Mouse (Mus musculus): ENCODE measurements around the gene Cryzl1. TPM values are rescaled to one million over a fixed set of nuclear protein-coding genes. Genes with fewer than 3 reads are reported as not detected.

Gene Cryzl1
- polyA plus RNA-seq, 1 experiment = 41.2 TPM

DNA sequence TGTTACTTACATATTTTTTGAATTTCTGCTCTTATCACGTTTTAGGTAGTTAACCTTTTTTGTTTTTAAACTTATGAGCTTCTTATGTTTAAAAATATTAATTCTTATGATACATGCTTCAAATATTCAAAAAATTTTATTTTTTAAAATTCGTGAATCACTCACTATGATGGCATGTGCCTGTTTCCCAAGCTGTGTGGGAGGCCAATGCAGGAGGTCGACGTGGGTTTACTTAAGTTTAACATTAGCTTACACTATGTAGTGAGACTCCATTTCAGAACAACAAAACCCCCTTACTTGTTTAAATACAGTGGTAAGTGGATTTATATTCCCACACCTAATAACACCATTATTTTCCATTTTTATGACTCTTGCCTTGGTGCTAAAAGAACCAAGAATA lies 24.8 kb upstream of the Cryzl1 start:
- peaks cover 3% of the 10 kb centered on the region for H3K4me1 ChIP-seq (ENCODE audit: control insufficient read depth, insufficient read depth, insufficient read length, low read length)
- no peak overlapping the region for H3K27ac ChIP-seq (replicated peaks; ENCODE audit: low read depth, low read length)
- H3K4me3 ChIP-seq (ENCODE audit: insufficient read depth, low read depth, low read length) = no peak overlapping the region

DNA sequence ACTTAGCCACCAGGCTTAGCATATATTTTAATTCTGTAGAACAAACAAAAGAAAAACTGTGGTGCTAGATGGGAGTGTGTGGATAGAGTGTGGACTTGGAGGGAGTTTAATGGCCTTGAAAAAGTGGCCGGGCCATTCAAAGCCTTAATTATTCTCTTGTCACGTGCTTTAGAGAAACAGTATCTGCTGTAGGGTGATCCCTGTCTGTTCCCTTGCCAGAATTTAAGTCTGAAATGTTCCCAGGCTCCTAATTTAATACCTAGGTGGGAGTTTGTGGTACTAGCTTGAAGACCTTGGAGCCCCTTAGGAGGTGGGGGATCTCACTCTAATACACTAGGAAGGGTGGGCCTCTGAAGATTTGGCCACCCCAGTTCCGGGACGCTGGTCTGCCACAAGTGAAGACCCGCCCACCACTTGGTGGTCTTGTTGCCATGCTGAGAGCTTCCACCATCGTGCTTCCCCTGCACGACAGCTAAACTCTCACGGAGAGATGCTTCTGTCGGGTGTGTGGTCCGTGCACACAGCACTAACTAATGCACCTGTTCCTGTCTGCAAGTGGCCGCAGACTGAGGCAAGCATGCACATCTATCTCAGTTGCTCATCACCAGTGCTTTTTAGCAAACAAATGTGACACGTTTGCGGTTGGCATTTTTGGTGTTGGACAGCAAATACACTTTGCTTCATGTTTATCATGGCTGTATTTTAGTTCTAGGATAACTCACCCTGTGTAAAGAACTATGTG lies 23.0 kb upstream of the Cryzl1 start:
- Histone ChIP-seq H3K4me3 (ENCODE audit: insufficient read depth, low read depth, low read length) (no peak overlapping the region), H3K4me1 (ENCODE audit: control insufficient read depth, insufficient read depth, insufficient read length, low read length) (peaks cover under 1% of the 10 kb centered on the region), H3K27ac (replicated peaks; ENCODE audit: low read depth, low read length) (no peak overlapping the region)

DNA sequence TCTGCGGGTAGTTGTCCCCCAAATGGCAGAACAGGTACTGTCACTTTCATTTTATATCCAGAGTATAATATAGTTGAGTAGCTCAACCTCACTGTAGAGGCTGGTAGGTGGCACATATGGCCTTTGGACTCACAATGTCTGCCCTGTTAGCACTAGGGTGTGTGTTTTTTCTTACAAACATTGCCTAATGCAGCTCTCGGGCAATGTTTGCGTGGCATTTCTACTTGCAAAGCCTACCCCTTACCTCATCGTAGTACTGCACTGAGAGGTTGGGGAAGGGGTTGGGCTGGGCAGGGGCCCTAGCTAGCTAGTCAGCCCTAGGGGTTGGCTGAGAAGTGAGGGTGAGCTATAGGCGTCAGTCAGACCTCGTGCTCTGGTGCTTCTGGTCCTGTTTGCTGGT lies 18.8 kb upstream of the Cryzl1 start:
- Histone ChIP-seq H3K4me1 (ENCODE audit: control insufficient read depth, insufficient read depth, insufficient read length, low read length) (no peaks in the 10 kb centered on the region), H3K4me3 (ENCODE audit: insufficient read depth, low read depth, low read length) (no peak overlapping the region), H3K27ac (replicated peaks; ENCODE audit: low read depth, low read length) (no peak overlapping the region)

DNA sequence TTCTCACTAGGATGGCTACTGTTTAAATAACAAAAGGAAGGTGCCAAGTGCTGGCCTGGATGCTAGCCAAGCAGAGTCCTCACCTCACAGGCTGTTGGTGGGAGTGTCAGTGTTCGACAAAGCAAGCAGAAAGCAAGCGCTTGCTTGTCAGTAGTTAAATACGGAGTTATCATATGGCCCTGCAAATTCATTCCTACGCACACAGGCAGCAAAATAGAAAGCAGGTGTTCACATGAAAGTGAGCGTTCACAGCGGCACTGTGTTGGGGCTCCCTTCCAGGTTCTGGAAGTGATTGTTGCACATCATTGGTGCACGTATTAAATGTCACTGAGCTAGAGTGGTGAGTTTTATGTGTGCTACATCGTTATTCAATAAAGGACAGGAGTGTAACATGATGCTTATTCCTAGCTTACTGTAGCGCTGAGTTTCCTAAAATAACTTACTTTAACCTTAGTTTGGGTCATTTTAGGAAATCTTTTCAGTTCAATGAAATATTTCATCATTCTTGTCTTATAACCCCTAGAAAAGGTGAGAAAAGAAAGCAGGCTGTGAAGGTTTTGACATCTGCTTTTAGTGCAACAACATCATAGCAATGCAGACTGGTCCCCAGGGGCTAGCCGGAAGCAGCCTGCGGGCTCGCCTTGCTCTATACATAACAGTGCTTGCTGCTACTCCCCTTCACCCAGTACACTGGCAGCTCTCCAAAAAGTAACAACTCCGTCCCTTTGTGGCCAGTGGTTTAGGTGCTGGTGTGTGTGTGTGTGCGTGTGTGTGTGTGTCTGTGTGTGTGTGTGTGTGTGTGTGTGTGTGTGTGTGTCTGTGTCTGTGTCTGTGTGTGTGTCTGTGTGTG lies 17.6 kb upstream of the Cryzl1 start:
- H3K4me1 ChIP-seq (ENCODE audit: control insufficient read depth, insufficient read depth, insufficient read length, low read length) = peaks cover under 1% of the 10 kb centered on the region; the same call in 1 of the 2 replicates
- H3K27ac ChIP-seq (replicated peaks; ENCODE audit: low read depth, low read length) = no peak overlapping the region
- H3K4me3 ChIP-seq (ENCODE audit: insufficient read depth, low read depth, low read length) = no peak overlapping the region

DNA sequence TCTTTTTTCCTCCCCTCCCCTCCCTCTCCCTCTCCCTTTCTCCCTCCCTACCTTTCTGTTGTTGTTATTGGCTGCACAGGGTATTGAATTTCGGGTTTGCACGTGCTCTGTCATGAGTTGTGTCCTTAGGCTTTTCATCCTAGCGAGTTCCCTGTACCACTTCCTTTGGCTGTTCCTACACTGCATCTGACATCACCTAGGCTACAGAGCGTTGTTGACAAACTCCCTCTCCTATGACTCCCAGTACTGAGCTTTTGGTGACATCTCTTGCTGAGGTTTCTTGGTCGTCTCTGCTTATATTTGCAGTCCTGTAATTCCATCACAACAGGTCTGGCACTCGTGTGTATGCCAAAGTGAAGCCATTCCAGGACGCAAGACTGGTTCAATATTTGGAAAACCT lies 14.3 kb upstream of the Cryzl1 start:
- Histone ChIP-seq H3K27ac (replicated peaks; ENCODE audit: low read depth, low read length) (no peak overlapping the region), H3K4me3 (ENCODE audit: insufficient read depth, low read depth, low read length) (no peak overlapping the region), H3K4me1 (ENCODE audit: control insufficient read depth, insufficient read depth, insufficient read length, low read length) (peaks cover 7% of the 10 kb centered on the region; the same call in 1 of the 2 replicates)

DNA sequence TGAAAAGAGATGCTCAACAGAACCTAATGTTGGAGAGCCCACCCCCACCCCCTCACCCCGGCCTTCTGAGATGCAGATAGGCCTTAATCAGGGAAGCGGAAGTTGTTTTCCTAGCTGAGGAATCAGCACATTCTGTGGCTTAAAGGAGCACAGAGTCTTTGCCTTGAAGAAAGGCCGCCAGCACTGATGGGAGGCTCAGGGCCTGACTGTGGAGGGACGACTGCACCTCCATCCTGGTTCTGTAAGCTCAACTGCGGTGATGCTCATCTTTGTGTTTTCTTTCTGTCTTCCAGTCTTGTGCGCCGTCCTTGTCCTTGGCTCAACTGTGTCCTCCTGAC lies 12.1 kb upstream of the Cryzl1 start:
- no peak overlapping the region for H3K4me3 ChIP-seq (ENCODE audit: insufficient read depth, low read depth, low read length)
- H3K4me1 ChIP-seq (ENCODE audit: control insufficient read depth, insufficient read depth, insufficient read length, low read length) = peaks cover 17% of the 10 kb centered on the region
- peak overlapping the region; percentile 51; the same call in 1 of the 2 replicates for H3K27ac ChIP-seq (replicated peaks; ENCODE audit: low read depth, low read length)

DNA sequence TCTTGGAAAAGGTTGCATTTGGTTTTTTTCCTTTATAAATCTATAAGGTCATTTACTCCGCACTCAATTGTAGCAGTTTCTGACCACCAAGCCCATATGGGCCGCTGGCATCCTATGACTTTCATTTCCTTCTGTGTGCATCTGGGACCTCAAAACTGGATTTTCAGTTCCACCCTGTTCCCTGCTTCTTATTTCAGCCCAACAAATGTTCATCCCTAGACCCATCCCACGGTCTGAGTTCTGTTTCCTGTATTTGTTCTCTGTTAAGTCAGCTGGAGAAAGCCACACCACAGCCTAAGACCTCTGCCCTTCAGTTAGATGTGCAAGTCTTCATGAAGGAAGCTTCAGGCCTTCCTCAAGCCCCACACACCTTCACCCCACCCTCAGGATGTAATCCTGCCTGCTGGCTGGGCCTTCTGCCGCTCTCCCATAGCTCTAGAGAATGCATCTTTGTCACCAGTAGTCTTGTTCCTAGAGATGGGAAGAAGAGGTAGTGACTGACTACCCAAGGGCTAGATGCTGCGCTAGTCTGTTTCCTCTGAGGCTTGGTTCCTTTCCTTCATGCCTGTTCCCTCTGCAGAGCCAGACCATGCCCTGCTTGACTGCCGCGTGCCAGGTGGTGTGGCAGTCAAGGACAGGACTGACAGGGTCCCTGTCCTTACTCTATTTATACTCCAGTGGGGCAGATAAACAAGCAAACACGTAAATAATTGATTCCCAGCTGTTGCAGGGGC lies 11.6 kb upstream of the Cryzl1 start:
- Histone ChIP-seq H3K4me3 (ENCODE audit: insufficient read depth, low read depth, low read length) (no peak overlapping the region), H3K27ac (replicated peaks; ENCODE audit: low read depth, low read length) (0 out of 2 replicates have a peak overlapping the region, but pooled peaks have one; percentile 29), H3K4me1 (ENCODE audit: control insufficient read depth, insufficient read depth, insufficient read length, low read length) (peaks cover 22% of the 10 kb centered on the region)

DNA sequence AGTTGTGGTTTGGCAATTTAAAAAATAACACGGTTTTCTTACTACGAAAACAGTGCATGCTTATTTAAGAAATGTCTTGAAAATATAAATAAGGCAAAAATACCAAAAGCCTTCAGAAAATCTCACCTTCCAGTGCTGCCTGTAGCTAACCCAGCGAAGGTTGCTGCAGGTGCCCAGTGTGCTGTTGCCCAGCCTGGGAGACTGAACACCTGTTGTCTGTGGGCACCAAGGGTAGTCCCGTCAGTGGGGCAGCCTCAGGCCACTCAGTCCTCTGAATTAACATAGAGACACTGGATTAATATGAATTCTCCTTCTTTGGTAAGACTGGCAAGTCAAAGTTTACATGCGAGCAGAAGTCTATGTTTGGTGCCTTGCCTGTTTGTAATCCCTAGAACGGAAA lies 9.7 kb upstream of the Cryzl1 start:
- H3K27ac ChIP-seq (replicated peaks; ENCODE audit: low read depth, low read length) = no peak overlapping the region
- peaks cover 26% of the 10 kb centered on the region for H3K4me1 ChIP-seq (ENCODE audit: control insufficient read depth, insufficient read depth, insufficient read length, low read length)
- H3K4me3 ChIP-seq (ENCODE audit: insufficient read depth, low read depth, low read length) = no peak overlapping the region

DNA sequence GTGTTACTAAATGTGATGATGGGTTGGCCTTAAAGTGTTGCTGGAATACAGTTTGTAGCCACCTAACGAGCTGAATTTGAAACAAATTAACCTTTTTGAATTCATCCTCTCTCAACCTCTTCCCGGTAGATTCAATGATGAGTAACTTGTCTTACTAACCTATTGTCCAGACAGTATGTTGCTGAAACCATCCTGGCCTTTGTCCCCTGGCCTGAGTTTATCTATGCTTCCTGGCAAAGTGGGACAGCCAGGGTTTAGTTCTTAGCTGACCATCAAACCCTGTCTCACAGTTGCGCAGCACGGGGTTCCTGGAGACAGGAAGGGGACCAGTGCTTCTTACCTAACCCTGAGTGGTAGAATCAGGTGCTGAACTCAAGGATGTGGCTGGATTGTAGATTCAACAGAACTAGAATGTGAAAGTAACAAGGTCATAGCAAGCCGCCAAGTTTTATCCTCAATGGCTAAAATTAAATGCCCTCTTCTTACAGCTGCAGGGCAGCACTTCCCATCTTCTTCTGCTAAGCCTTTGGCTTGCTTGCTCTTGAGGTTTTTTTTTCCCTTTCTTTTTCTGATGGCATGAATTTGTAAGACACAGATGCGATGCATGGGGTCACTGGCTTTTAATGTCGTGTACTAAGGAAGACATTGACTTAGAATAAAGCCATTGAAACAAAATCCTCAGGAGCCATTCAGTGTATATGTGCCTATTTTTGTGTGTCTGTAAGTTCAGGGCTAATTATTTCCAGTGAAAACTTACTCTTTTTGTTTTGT lies 7.5 kb upstream of the Cryzl1 start:
- no peak overlapping the region for H3K4me3 ChIP-seq (ENCODE audit: insufficient read depth, low read depth, low read length)
- 0 out of 2 replicates have a peak overlapping the region, but pooled peaks have one; percentile 18 for H3K27ac ChIP-seq (replicated peaks; ENCODE audit: low read depth, low read length)
- H3K4me1 ChIP-seq (ENCODE audit: control insufficient read depth, insufficient read depth, insufficient read length, low read length) = peaks cover 27% of the 10 kb centered on the region

DNA sequence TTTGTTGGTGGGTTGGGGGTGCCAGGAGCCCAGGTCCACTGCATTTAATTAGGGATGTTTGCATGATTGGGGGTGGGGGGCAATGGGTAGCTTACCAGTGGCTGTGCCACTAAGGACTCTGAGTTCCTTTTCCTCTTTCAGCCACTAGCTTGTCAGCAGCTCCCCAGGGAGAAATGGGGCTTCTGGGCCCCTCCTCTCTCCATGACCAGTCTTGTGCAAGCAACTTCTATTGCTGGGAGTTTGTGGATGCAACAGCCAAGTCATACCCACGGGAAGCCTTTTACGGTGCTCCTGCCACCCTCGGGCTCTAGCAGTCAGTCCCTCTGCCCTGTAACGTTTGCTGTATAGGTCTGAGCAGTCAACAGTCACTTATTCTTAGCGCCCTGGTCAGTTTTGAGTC lies 6.0 kb upstream of the Cryzl1 start:
- H3K4me3 ChIP-seq (ENCODE audit: insufficient read depth, low read depth, low read length) = no peak overlapping the region
- H3K4me1 ChIP-seq (ENCODE audit: control insufficient read depth, insufficient read depth, insufficient read length, low read length) = peaks cover 23% of the 10 kb centered on the region
- H3K27ac ChIP-seq (replicated peaks; ENCODE audit: low read depth, low read length) = peak overlapping the region; percentile 58; the same call in 1 of the 2 replicates

DNA sequence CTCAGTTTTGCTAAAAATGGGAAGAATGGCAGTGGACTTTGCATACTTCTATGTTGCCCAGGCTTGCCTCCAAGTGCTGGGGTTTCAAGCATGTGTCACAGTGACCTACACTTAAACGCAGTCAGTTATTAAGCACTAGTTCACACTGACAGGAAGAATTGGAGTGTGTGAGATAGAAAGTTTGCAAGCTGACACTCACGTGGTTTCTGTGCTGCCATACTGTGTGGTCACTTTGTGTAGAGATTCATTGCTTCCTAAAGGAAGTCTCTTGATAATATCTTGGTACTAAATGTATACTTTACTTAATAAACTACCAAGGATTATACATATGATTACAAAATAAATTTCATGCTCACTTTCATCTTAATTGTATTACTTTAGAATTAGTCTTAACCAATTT lies 4.0 kb upstream of the Cryzl1 start:
- Histone ChIP-seq H3K4me3 (ENCODE audit: insufficient read depth, low read depth, low read length) (no peak overlapping the region), H3K4me1 (ENCODE audit: control insufficient read depth, insufficient read depth, insufficient read length, low read length) (peaks cover 21% of the 10 kb centered on the region), H3K27ac (replicated peaks; ENCODE audit: low read depth, low read length) (no peak overlapping the region)

DNA sequence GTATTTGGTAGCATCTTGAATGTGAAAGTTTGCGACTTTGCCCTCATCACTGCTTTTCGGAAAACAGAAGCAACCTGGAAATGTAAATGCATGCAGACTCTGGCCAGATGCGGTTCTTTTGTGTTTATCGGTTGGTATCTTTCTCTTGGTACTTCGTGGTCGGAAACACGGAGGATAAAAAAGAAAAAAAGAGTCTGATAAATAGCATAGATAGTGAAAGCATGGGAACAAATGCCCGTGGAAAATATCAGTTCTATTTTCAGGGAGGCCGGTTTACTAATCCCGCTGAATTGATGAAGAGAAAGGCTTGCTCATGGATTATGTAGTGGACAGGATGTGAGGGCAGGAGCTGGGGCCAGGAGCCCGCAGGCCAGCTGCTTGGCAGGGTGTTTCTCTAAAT lies 1.7 kb upstream of the Cryzl1 start:
- peak overlapping the region; percentile 66 for H3K4me3 ChIP-seq (ENCODE audit: insufficient read depth, low read depth, low read length)
- peak overlapping the region; percentile 7; the same call in 1 of the 2 replicates for H3K27ac ChIP-seq (replicated peaks; ENCODE audit: low read depth, low read length)

DNA sequence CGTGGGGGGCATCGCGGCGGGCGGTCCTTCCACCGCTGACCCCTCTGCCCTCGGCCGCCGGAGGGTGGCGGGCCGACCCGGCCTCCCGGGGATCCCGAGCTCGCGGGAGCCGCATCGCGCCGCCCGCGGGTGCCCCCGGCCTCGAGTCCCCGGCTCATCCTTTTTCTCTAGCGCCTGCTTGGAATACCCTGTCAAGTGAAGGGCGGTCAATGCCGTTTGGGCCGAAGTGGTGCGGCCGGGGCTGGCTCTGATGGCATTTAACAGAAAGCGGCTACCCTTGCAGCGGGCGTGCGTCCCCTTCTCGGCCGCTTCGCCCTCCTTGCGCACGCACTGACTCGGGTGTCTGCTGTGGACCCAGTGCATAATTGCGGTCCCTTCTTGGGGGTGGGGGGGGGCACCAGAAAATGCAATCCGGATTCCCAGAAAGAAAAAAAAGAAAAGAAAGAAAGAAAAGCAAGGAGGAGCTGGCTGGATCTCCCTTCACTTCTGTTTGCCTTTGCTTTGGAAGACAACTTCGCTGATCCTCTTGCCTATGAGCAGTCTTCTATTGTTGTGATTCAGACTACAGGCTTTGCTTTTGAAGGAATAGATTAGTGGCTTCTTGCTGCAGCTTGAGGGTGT lies 1.2 kb upstream of the Cryzl1 start:
- H3K4me3 ChIP-seq (ENCODE audit: insufficient read depth, low read depth, low read length) = peak overlapping the region; percentile 66
- peak overlapping the region; percentile 7; the same call in 1 of the 2 replicates for H3K27ac ChIP-seq (replicated peaks; ENCODE audit: low read depth, low read length)
- H3K4me1 ChIP-seq (ENCODE audit: control insufficient read depth, insufficient read depth, insufficient read length, low read length) = peaks cover 10% of the 10 kb centered on the region

More for the DNA sequence above, 1.7 kb upstream of the Cryzl1 start:
- H3K4me1 ChIP-seq (ENCODE audit: control insufficient read depth, insufficient read depth, insufficient read length, low read length) = peaks cover 13% of the 10 kb centered on the region

DNA sequence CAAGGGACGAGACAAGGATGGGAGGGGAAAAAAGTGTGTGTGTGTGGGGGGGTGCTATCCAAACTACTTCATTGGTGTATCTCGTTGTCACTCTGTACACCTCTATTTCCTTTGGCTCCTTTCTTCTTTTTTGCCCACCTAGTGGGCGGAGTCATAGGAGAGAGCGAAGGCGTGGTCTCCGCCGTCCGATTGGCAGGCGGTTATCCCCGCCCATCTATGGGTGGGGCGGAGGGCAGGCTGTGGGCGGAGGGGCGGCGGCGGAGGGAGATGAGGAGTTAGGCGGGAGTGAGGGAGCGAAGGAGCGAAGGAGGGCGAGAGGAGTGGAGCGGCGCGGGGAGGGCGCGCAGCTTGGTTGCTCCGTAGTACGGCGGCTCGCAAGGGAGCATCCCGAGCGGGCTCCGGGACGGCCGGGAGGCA lies 299 bp upstream of the Cryzl1 start, which contains the start of gene Itsn1:
Itsn1 (plus strand) TSS at position 216 of the 417 bp plus-strand sequence.
- H3K27ac ChIP-seq (replicated peaks; ENCODE audit: low read depth, low read length) = peak within 1 kb of the TSS; percentile 84
- H3K4me1 ChIP-seq (ENCODE audit: control insufficient read depth, insufficient read depth, insufficient read length, low read length) = peaks cover 9% of the 10 kb centered on the region
- peak within 1 kb of the TSS; percentile 76 for H3K4me3 ChIP-seq (ENCODE audit: insufficient read depth, low read depth, low read length)

All from brown adipose tissue, adult 24 weeks (tissue).